Mouse (Mus musculus) adrenal gland, postnatal 0 days (tissue): ENCODE measurements around the gene Olfr112. TPM values are rescaled to one million over a fixed set of nuclear protein-coding genes. Genes with fewer than 3 reads are reported as not detected.

Source experiments
- polyA plus RNA-seq: library from polyadenylated mRNA; unstranded; fragments of >200 nt; fragmentation: Nextera tagmentation; extraction: Ambion mirVana; gene quantifications from 2 replicates; pipeline ENCODE4 v1.2.1, GENCODE M21; 2015

Olfr112 gene
- polyA plus RNA-seq: not detected in 2 replicates

DNA sequence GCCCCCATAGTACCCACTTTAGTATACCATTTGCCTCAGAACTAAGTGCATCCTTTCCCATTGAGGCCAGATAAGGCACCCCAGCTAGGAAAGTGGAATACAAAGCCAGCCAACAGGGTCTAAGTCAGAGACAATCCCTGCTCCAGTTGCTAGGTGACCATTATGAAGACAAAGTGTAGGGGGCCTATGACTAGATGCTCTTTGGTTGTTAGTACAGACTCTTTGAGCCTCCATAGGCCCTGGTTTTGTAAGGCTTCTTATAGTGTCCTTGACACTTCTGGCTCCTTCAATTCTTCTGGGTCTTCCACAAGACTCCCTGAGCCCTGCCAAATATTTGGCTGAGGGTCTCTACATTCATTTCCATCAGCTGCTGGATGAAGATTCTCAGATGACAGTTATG lies at the start of gene Olfr112:
Olfr112 (minus strand) TSS at position 101 of the 400 bp plus-strand sequence.

DNA sequence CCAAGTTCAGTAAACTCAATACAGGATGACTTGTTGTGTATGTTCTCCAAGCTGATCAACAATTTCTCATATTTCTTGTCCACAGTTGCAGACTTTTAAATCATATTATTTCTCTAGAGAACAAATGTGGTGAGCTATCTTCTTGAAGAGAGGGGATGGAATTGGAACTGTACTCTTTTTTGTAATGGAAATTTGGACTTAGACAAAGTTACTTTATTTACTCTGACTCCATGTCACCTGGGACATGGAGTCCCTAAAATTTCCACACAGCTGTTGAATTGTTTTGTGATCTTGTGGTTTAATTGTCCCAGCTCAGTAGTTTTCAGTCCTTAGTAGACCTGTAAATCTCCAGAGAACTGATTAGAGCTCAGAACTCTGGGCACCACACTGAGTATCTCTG lies 23.4 kb upstream of the Olfr112 start, which contains the start of gene Olfr114:
Olfr114 (minus strand) TSS at position 101 of the 400 bp plus-strand sequence.

DNA sequence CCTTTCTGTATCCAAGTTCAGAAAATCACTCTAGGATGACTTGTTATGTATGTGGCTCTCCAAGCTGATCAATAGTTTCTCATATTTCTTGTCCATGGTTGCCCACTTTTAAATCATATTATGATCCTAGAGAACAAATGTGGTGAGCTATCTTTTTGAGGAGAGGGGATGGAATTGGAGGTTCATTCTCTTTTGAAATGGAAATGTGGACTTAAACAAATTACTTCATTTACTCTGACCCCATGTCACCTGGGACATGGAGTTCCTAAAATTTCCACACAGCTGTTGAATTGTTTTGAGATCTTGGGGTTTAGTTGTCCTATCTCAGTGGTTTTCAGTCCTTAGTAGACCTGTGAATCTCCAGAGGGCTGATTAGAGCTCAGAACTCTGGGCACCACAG lies 8.3 kb upstream of the Olfr112 start, which contains the start of gene Olfr113:
Olfr113 (minus strand) TSS at position 101 of the 400 bp plus-strand sequence.

Other genes starting within 250 kb of the Olfr112 start
- gene Olfr103, start 229.8 kb downstream of the Olfr112 start, polyA plus RNA-seq: not detected in 2 replicates
- not detected in 2 replicates for gene Olfr104-ps, start 209.9 kb downstream of the Olfr112 start, polyA plus RNA-seq
- not detected in 2 replicates for gene Olfr105-ps, start 190.4 kb downstream of the Olfr112 start, polyA plus RNA-seq
- not detected in 2 replicates for gene Olfr106-ps, start 179.1 kb downstream of the Olfr112 start, polyA plus RNA-seq
- gene Olfr107, start 170.2 kb downstream of the Olfr112 start, polyA plus RNA-seq: not detected in 2 replicates
- not detected in 2 replicates for gene Olfr108, start 124.0 kb downstream of the Olfr112 start, polyA plus RNA-seq
- not detected in 2 replicates for gene Olfr109, start 110.5 kb downstream of the Olfr112 start, polyA plus RNA-seq
- 0.10 TPM in 1 of 2 replicates, not detected in the other for gene H2-M2, start 85.9 kb downstream of the Olfr112 start, polyA plus RNA-seq
- gene Olfr110, start 77.0 kb downstream of the Olfr112 start, polyA plus RNA-seq: 0.11 TPM in 1 of 2 replicates, not detected in the other
- gene Olfr111, start 61.4 kb downstream of the Olfr112 start, polyA plus RNA-seq: not detected in 2 replicates
- not detected in 2 replicates for gene Olfr113, start 8.2 kb upstream of the Olfr112 start, polyA plus RNA-seq
- not detected in 2 replicates for gene Olfr114, start 23.3 kb upstream of the Olfr112 start, polyA plus RNA-seq
- not detected in 2 replicates for gene Olfr115, start 57.7 kb upstream of the Olfr112 start, polyA plus RNA-seq
- not detected in 2 replicates for gene Olfr116, start 57.7 kb upstream of the Olfr112 start, polyA plus RNA-seq
- gene Olfr117, start 94.3 kb upstream of the Olfr112 start, polyA plus RNA-seq: not detected in 2 replicates
- not detected in 2 replicates for gene Olfr118, start 97.5 kb upstream of the Olfr112 start, polyA plus RNA-seq
- not detected in 2 replicates for gene Olfr119, start 127.1 kb upstream of the Olfr112 start, polyA plus RNA-seq
- gene Olfr120, start 152.4 kb upstream of the Olfr112 start, polyA plus RNA-seq: not detected in 2 replicates
- gene Olfr121, start 179.4 kb upstream of the Olfr112 start, polyA plus RNA-seq: not detected in 2 replicates
- not detected in 2 replicates for gene Olfr122, start 199.2 kb upstream of the Olfr112 start, polyA plus RNA-seq
- not detected in 2 replicates for gene Olfr123, start 224.1 kb upstream of the Olfr112 start, polyA plus RNA-seq
- gene Olfr124, start 230.4 kb upstream of the Olfr112 start, polyA plus RNA-seq: not detected in 2 replicates